Comparison of ENCODE assay signal across 8 mouse cellular contexts in the genomic region with DNA sequence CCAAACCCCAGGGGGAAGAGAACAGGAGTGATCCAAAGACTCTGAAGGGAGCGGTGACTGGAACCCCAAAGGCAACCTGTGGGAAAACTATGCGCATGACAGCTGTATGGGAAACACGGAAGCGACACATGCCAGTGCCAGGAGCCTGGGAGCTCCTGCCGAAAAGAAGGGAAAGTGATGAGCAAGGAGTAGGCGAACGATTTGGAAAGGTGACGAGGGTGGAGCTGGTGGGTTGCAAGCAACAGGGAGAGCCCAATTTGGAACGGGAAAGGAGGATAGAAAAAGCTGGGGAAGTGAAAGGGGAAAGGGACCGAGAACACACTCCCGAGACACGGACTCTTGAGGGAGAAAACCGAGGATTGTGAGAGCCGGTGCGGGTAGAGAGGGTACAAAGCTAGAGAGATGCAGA. TPM values are rescaled to one million over a fixed set of nuclear protein-coding genes. Genes with fewer than 3 reads are reported as not detected.
DNase-seq lines count a peak whose midpoint lies in the region; ATAC-seq and TF ChIP-seq lines count a peak whose summit lies in the region.

No protein-coding gene starts in this region.

- H3K27ac ChIP-seq in embryonic fibroblast, embryonic 13.5 days (ENCODE audit: insufficient read depth, low read length), result no peak overlapping the region
- H3K27ac ChIP-seq in left cerebral cortex, adult 2 months, result peak overlapping the region; percentile 97

- TF ChIP-seq CTCF in embryonic fibroblast, embryonic 13.5 days (IDR thresholded peaks at IDR 0.05; ENCODE audit: borderline replicate concordance, insufficient read depth, low read length), result no peak
- no peak for TF ChIP-seq CTCF in left cerebral cortex, adult 2 months (IDR thresholded peaks at IDR 0.05)

- no peaks in the 10 kb centered on the region for H3K27me3 ChIP-seq in erythroblast, embryonic 14.5 days (ENCODE audit: control insufficient read depth)

- H3K4me1 ChIP-seq in erythroblast, embryonic 14.5 days (ENCODE audit: control insufficient read depth), result peaks cover 65% of the 10 kb centered on the region
- peaks cover 16% of the 10 kb centered on the region for H3K4me1 ChIP-seq in embryonic fibroblast, embryonic 13.5 days (ENCODE audit: control insufficient read depth, insufficient read depth, low read length)

- no peak for TF ChIP-seq POLR2A in embryonic fibroblast, embryonic 13.5 days (IDR thresholded peaks at IDR 0.05; ENCODE audit: low read depth, low read length)

- no peak for ATAC-seq in erythroblast, adult 5-6 weeks (replicated peaks; ENCODE audit: low FRiP score, poor library complexity, severe bottlenecking)

- peak overlapping the region; percentile 77 for H3K4me3 ChIP-seq in erythroblast, embryonic 14.5 days (replicated peaks)
- peak overlapping the region; percentile 99 for H3K4me3 ChIP-seq in embryonic fibroblast, embryonic 13.5 days (ENCODE audit: insufficient read depth, low read length)
- peak overlapping the region; percentile 96 for H3K4me3 ChIP-seq in left cerebral cortex, adult 2 months

- intact Hi-C loops in left cerebral cortex, adult 2 months (cut with DNase I), result loop anchor here (2.0 kb wide), 3 partner anchors 42 to 76 kb away; a partner anchor contains a TSS

- H3K9me3 ChIP-seq in erythroblast, embryonic 14.5 days (ENCODE audit: control insufficient read depth, low read length), result no peaks in the 10 kb centered on the region

- DNase-seq in Muller cell, postnatal 12 days (ENCODE audit: inconsistent ontology term), result peak; percentile 29
- DNase-seq in heart, postnatal 4 days, result peak; percentile 13
- peak; percentile 58 to 61 for DNase-seq in left cerebral cortex, adult 2 months (ENCODE audit: extremely low spot score in 1 of 2, low spot score in 2 of 2)
- peak; percentile 23 for DNase-seq in mesoderm, embryonic 11.5 days (ENCODE audit: low read depth, low spot score)
- DNase-seq in telencephalon, adult 2 months (ENCODE audit: low read depth, low spot score), result peak; percentile 70

- H3K36me3 ChIP-seq in erythroblast, embryonic 14.5 days (ENCODE audit: control insufficient read depth), result peaks cover 40% of the 10 kb centered on the region

RNA-seq across cellular contexts. Expression of a gene that starts 1.3 kb away (rescaled TPM):
- polyA plus RNA-seq in erythroblast, embryonic 14.5 days (2012), result 17.9 and 19.4 TPM in 2 replicates
- total RNA-seq in erythroblast, adult 5-6 weeks (2015; ENCODE audit: low replicate concordance), result 39.9 and 57.1 TPM in 2 replicates
- total RNA-seq in erythroblast, adult 5-6 weeks (2017; ENCODE audit: low replicate concordance), result 19.4 and 48.1 TPM in 2 replicates
- polyA plus RNA-seq in embryonic fibroblast, embryonic 13.5 days (2011; ENCODE audit: insufficient read length, low read depth, missing spikeins), result 36.5 and 38.5 TPM in 2 replicates
- total RNA-seq in heart, postnatal 4 days (2021), result 10 to 100 TPM; 54.9 to 58.4 TPM
- 100 to 1,000 TPM; 133 to 148 TPM for total RNA-seq in left cerebral cortex, adult 2 months (2021)

RNA-seq across cellular contexts. Expression of a gene that starts 42.4 kb away (rescaled TPM):
- polyA plus RNA-seq in erythroblast, embryonic 14.5 days (2012), result 0.66 and 1.5 TPM in 2 replicates
- 3.3 and 7.5 TPM in 2 replicates for total RNA-seq in erythroblast, adult 5-6 weeks (2015; ENCODE audit: low replicate concordance)
- 0.09 TPM in 1 of 2 replicates, not detected in the other for total RNA-seq in erythroblast, adult 5-6 weeks (2017; ENCODE audit: low replicate concordance)
- 24.6 and 34.9 TPM in 2 replicates for polyA plus RNA-seq in embryonic fibroblast, embryonic 13.5 days (2011; ENCODE audit: insufficient read length, low read depth, missing spikeins)
- total RNA-seq in heart, postnatal 4 days (2021), result 10 to 100 TPM; 29.4 to 30.8 TPM
- 10 to 100 TPM; 27.9 to 28.0 TPM for total RNA-seq in left cerebral cortex, adult 2 months (2021)

Comparison
In these comparisons a context has a peak if more than half of its experiments do, and no peak if none do; other contexts are left out.
1. DNase-seq: peak in every context shown above with its lines; median percentile 70 in telencephalon, adult 2 months; 60 in left cerebral cortex, adult 2 months; 29 in Muller cell, postnatal 12 days; 23 in mesoderm, embryonic 11.5 days; 13 in heart, postnatal 4 days.